Mouse (Mus musculus): ENCODE results near the gene Ift74. TPM values are rescaled to one million over a fixed set of nuclear protein-coding genes. Genes with fewer than 3 reads are reported as not detected.
"Not testable (repeated sequence)": the region's sequence is repeated elsewhere in the genome, so short reads cannot be mapped to it uniquely, and the experiment has no call there.

Gene Ift74
- total RNA-seq, 1 experiment from 2014 or later: 7.2 TPM

DNA sequence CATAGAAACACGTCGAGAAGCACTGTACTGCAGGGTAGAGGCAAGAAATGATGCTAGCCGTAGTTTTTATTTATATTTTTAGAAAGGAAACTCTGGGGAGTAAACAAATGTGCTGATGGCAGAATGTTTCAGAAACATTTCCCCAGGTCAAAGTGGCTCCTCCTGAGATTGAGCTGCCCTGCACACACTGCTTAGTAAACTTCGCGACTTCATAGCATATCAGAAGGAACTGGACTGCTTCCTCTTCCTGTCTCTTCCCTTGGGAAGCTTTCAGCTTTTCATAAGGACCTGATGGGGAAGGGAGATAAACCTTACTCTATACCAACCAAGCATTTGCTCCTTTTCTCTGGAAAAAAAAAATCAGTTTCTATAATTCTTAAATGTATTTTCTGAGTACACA is 69.0 kb downstream of the Ift74 start:
- ATAC-seq (ENCODE audit: extremely low read depth, insufficient number of reproducible peaks, low FRiP score, poor library complexity, severe bottlenecking): no peak

DNA sequence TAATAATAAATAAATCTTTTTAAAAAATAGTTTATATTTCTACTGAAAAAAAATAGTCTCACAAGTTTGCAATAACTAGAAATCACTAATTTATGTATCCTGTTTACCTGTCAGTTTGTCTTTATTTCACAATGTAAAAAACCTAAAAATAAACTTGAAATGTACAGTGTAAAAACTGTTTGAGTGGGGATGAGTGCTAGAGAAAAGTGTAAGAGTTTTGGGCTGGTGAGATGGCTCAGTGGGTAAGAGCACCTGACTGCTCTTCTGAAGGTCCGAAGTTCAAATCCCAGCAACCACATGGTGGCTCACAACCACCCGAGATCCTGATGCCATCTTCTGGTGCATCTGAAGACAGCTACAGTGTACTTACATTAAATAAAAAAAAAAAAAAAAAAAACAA is 75.5 kb downstream of the Ift74 start:
- not testable (repeated sequence) for ATAC-seq (ENCODE audit: extremely low read depth, insufficient number of reproducible peaks, low FRiP score, poor library complexity, severe bottlenecking)

DNA sequence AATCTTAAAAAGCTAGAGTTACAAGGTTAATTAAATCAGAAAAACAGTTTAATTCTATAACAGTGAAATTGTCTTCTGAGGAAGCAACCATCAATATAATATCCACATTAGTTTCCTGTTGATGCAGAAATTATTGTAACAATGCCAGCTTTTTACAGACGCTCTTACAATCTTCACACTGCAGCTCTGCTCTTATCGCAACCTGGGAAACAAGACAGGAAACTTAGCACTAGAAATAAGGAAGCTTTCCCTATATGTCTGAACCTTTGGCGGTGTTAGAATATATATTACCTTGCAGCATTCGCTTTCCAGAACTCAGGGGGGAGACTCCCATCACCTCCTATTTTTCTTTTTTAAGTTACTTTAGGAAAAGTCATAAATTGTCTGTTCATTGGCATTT is 76.8 kb downstream of the Ift74 start:
- no peak for ATAC-seq (ENCODE audit: extremely low read depth, insufficient number of reproducible peaks, low FRiP score, poor library complexity, severe bottlenecking)

DNA sequence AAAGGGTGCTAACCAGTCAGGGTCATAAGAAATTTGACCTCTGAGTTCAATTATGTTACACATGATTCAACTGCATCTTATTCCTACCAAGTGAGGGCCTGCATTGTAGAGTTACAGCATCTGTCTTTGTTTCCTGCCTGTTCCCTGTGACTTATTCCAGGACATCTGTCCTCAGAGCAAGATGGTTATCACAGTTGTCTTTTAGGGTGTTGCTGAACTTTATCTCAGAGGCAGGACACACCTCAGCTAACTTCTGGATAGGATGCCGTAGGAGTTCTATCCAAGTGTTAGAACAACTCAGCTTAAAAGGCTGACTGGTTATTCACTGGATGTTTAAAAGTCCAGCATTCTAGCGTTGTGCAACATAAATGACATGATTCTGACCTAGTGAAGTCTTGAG is 77.9 kb downstream of the Ift74 start:
- no peak for ATAC-seq (ENCODE audit: extremely low read depth, insufficient number of reproducible peaks, low FRiP score, poor library complexity, severe bottlenecking)

DNA sequence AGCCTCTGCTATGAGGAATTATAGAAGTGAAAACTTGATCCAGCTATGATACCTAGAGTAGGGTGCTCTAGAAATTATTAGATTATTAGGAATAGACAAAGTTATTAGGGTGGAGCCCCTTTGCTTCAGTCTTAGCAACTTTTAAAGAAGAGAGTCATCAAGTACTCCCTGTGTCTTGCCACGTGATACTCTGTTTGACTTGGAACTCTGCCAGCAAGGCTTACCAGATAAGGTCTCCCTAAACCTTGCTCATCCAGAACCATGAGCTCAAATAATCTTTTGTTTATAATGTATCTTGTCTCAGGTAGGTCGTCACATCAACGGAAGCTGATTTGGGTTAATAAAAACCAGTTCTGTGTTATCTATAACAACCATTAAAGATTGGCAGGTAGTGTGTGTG is 82.1 kb downstream of the Ift74 start:
- ATAC-seq (ENCODE audit: extremely low read depth, insufficient number of reproducible peaks, low FRiP score, poor library complexity, severe bottlenecking): no peak

DNA sequence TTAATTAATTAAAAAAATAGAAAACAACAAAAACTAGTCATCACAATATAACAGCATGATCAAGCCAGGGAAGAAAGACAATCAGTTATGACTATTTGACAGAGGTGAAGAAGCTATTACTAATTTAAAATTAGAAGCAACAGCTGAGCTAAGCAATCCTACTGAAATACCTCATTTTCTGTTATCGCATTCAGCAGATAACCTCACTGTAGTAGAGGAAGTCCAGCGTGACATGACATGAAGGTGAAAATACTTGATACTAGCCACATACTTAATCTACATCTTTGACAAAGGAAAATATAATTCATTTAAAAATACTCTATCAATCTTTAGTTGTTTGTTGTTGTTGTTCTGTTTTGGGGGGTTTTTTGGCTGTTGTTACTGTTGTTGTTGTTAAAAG is 96.7 kb downstream of the Ift74 start:
- no peak for ATAC-seq (ENCODE audit: extremely low read depth, insufficient number of reproducible peaks, low FRiP score, poor library complexity, severe bottlenecking)

DNA sequence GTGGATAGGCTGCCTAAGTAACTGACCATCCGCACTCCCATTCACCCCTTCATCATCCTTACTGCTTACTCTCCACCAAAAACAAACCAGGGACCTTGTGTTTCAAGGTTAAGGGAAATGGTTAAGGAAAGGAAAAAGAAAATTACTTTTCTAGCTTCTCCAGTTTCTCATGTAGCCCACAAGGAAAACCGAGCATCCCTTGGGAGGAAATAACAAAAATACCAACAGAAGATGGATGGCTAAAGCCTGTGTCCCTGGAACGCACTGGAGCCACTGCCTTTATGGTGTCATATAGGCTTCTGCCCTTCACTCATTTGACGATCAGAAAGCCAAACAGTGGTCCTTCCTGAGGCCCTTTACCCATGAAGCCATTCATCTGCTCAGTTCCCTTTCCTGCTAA is 97.1 kb downstream of the Ift74 start:
- no peak for ATAC-seq (ENCODE audit: extremely low read depth, insufficient number of reproducible peaks, low FRiP score, poor library complexity, severe bottlenecking)

DNA sequence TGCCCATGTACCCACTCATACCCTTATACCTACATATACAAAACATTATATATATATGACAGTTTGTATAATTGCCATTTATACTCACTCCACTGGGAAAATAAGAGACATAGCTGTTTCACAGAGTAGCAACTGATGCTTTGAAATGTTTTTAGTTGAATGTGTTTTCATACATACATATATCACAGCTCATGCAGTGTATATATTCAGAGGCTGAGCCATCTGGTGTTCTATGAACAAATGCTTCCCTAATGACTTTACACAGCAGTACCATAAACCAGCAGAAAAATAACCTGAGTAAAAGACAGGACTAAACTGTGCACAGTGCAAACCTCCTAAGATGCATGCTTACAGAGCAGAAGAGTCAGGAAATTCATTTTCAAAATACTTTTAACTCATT is 99.5 kb downstream of the Ift74 start:
- no peak for ATAC-seq (ENCODE audit: extremely low read depth, insufficient number of reproducible peaks, low FRiP score, poor library complexity, severe bottlenecking)

DNA sequence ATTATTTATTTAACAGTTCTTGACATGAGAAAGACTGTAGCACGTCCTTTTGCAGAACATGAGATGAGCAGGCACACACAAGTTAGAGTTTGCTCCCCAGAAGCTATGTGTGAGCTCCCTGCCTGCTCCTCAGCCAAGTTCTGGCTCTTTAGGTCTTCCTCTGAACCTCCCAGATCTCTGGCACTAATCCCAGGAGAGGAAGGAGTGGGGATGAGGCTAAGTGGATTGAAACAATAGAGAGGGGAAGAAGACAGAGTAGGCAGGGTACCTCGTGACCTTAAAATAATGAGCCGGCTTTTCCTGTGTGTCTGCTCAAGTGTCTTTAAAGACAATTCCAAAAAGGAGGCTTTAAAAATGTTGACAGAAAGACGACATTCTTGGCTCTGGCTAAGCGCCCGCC is 100.9 kb downstream of the Ift74 start:
- ATAC-seq (ENCODE audit: extremely low read depth, insufficient number of reproducible peaks, low FRiP score, poor library complexity, severe bottlenecking): no peak

DNA sequence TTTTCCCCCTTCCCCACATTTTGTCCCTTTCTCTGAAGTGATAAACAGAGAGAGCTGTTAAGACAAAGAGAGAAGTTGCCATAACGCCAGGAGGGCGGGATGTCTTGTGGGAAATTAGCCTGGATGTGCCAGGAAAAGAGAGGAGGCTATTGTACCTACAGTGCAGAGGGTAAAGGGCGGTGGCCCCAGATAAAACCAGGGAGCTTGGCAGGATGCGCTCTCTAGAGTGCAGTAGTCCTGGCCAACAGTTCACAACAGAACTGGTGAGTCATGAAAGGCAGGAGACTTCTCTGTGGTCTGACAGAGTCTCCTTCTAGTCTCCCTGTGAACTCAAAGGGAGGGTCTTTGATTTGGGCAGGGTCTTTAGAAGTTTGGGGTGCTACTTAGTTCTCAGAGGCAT is 111.5 kb downstream of the Ift74 start:
- ATAC-seq (ENCODE audit: extremely low read depth, insufficient number of reproducible peaks, low FRiP score, poor library complexity, severe bottlenecking): no peak

DNA sequence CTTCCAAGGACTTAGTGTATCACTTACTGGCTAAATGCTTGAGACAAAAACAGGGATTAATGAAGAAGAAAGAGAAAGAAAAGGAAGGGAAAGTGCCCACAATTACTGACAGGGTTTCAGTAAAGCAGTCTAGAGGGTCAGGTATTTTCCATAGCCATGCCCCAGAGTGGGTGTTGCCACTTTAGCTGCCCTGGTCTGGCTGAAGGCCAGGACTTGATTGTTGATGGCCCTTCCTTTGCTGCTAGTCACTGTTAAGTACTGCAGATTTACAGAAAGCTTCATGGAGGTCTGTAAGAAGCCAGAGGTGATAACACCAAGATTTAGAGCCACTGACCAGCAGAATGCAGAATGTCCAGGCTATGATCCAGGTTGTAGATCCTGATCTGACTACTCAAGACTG is 118.4 kb downstream of the Ift74 start:
- ATAC-seq (ENCODE audit: extremely low read depth, insufficient number of reproducible peaks, low FRiP score, poor library complexity, severe bottlenecking): no peak

DNA sequence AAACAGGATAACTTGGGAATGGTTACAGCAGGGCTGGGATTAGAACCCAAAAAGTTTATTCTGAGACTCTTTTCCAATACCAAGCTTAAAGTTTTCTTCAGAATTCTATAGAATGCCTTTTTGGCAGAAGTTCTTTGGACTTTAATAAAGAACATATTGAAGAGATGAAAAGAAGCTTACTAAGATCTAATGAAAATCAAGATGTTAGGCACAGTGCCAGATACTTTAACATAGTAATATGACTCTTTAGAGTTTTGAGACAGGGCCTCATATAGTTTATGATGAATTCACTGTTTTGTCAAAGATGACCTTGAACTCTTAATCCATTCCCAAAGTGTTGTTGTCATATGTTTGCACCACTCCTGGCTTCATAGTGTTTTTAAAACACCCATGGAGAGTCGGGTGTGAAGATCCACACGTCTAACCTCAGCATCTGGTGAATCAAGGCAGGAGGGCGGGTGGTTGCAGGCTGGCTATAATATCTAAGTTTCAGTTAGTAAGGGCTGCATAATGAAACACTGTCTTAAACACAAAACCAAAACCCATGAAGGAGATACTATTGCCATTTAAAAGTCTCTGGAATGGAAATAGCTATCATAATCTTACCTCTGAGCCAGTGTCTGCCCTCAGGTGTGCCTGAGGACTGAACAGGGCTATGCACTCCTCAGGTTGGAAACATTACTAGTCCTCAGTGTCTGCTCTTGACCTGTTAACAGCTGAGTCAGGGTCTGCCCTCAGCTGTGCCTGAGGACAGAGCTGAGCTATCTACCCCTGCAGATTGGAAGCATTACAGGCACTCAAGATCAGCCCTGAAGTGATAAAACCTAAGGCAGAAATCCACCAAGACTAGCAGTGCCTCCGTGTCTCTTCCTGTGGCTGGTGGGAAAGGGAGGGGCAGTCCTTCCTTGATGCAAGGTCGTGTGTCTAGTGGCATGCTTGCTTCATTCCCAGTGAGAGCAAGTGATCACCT is 123.3 kb downstream of the Ift74 start:
- no peak for ATAC-seq (ENCODE audit: extremely low read depth, insufficient number of reproducible peaks, low FRiP score, poor library complexity, severe bottlenecking)

DNA sequence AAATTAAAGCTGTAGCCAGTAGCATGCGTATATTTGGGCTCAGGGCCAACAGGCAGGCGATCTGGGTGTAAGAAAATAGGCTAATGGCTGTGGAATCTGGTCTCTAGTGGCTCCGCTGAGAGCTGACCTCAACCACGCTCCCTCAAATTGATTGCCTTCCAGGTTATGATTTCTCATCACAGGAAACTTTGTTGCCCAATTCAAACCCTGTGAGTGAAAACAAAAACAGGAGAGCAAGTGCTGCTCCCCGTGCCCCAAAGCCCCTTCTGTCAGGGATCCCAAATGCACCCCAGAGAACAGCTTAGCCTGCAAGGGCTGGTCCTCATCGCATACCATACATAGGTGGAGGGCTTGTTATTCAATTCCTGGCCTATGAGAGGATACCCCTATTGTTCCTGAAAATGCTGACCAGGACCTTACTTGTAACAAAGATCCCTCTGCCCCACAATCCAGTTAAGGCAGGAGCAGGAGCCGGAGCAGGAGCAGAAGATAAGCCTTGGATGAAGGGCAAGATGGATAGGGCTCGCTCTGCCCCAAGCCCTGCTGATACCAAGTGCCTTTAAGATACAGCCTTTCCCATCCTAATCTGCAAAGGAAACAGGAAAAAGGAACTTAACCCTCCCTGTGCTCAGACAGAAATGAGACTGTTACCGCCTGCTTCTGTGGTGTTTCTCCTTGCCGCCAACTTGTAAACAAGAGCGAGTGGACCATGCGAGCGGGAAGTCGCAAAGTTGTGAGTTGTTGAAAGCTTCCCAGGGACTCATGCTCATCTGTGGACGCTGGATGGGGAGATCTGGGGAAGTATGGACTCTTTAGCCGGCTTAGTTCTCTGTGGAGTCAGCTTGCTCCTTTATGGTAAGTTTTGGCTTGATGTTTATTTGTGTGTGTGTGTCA is 124.8 kb downstream of the Ift74 start, which contains the start of gene Tek:
Gene Tek (plus strand): TSS at position 452 of the 894 bp plus-strand sequence.
- ATAC-seq (ENCODE audit: extremely low read depth, insufficient number of reproducible peaks, low FRiP score, poor library complexity, severe bottlenecking): no peak

DNA sequence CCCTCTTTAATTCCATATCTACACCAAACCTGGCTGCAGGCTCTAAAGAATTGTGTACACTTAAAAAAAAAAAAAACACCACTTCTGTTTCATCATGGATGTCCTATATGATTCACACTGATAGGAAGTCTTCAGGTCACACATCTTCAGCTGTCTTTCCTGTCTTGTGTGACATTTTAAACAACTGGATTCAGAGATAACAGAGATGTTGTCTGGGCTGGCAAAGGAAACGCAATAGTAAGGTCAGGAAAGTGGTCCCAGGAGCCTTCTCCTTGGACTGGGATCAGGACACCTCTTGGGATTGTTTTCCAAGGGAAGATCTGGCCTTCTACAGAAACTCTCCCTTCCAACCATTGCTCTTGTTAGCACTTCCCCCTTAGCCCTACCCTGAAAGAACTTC is 127.5 kb downstream of the Ift74 start:
- ATAC-seq (ENCODE audit: extremely low read depth, insufficient number of reproducible peaks, low FRiP score, poor library complexity, severe bottlenecking): no peak

Other genes with a start within 250 kb of the Ift74 start
- gene Gm10306, start 57.9 kb upstream of the Ift74 start, total RNA-seq (2017): not detected in 2 replicates
- gene Caap1, start 57.7 kb upstream of the Ift74 start, total RNA-seq (2017): 19.4 and 22.0 TPM in 2 replicates
- gene Plaa, start 11.2 kb upstream of the Ift74 start, total RNA-seq (2017): 64.2 and 78.0 TPM in 2 replicates
- not detected in 2 replicates for gene Lrrc19, start 35.7 kb downstream of the Ift74 start, total RNA-seq (2017)
- gene Tek, start 124.8 kb downstream of the Ift74 start, total RNA-seq (2017): not detected in 2 replicates